Mouse (Mus musculus) bone marrow, adult 2 months (tissue): ENCODE data around the gene C130073F10Rik. TPM values are rescaled to one million over a fixed set of nuclear protein-coding genes. Genes with fewer than 3 reads are reported as not detected.
"Not testable (repeated sequence)": the region's sequence is repeated elsewhere in the genome, so short reads cannot be mapped to it uniquely, and the experiment has no call there.

Source experiments
- H3K27ac ChIP-seq: fragments of 200-500 bp; 2 replicates; pipeline ENCODE4 v1.5.1; 2012; ENCODE audit warnings: low read depth, mild to moderate bottlenecking, control low read depth, inconsistent platforms, low read length; ENCODE audit not compliant: control insufficient read depth, poor library complexity, insufficient read depth
- H3K4me1 ChIP-seq: fragments of 200-500 bp; 2 replicates; pipeline ENCODE4 v1.6.1; 2011; ENCODE audit warnings: low read length; ENCODE audit not compliant: control insufficient read depth, insufficient read depth
- H3K4me3 ChIP-seq: fragments of 200-500 bp; replicated peaks from 2 replicates; pipeline ENCODE3; 2011; ENCODE audit warnings: mild to moderate bottlenecking, low read depth, low read length, control low read depth; ENCODE audit not compliant: control insufficient read depth
- CTCF ChIP-seq: fragments of 200-500 bp; IDR thresholded peaks from 2 replicates; pipeline ENCODE4 v1.5.1; 2011; ENCODE audit warnings: low read length, control low read depth; ENCODE audit not compliant: control insufficient read depth, insufficient read depth
- POLR2A ChIP-seq: fragments of 200-500 bp; IDR thresholded peaks from 2 replicates; pipeline ENCODE4 v1.6.1; 2011; ENCODE audit warnings: low read depth, mild to moderate bottlenecking, control low read depth, low read length, borderline replicate concordance; ENCODE audit not compliant: control insufficient read depth
- WGBS: fragments of 180-500 bp; shearing (Covaris S2); methylation state at CpG from one replicate; pipeline ENCODE4 v1.1.7; 2018; 5-methylcytosine and 5-hydroxymethylcytosine counted together
- polyA plus RNA-seq: library from polyadenylated mRNA; stranded (reverse); fragments of >200 nt; gene quantifications from 2 replicates; pipeline ENCODE4 v1.2.4, GENCODE M21; 2011; ENCODE audit warnings: low replicate concordance; ENCODE audit not compliant: missing spikeins, insufficient read depth, insufficient read length

Gene C130073F10Rik
- polyA plus RNA-seq, 1 experiment, result not detected

GRCm38 (mm10) chr4:101850908-101851307, 42.7 kb downstream of the C130073F10Rik start:
- no peak overlapping the region for H3K27ac ChIP-seq
- TF ChIP-seq CTCF, result no peak
- TF ChIP-seq POLR2A, result no peak
- 65% methylated on average over 2 of the region's 2 CpGs for WGBS
- H3K4me1 ChIP-seq, result no peaks in the 10 kb centered on the region
- H3K4me3 ChIP-seq, result no peak overlapping the region

GRCm38 (mm10) chr4:101843923-101844322, 49.7 kb downstream of the C130073F10Rik start, which contains the start of gene B020004J07Rik:
Gene B020004J07Rik, minus strand, starts transcription at chr4:101844023.
- WGBS, result 81% methylated on average over 4 of the region's 4 CpGs
- not testable (repeated sequence) for H3K4me3 ChIP-seq, H3K27ac ChIP-seq, H3K4me1 ChIP-seq

Other genes with a start within 250 kb of the C130073F10Rik start
- gene Leprot, start 246.1 kb downstream of the C130073F10Rik start, polyA plus RNA-seq, result 18.7 and 30.9 TPM in 2 replicates
- gene Lepr, start 176.4 kb downstream of the C130073F10Rik start, polyA plus RNA-seq, result 5.8 and 8.3 TPM in 2 replicates
- gene B020004J07Rik, start 49.8 kb downstream of the C130073F10Rik start, polyA plus RNA-seq, result not detected in 2 replicates
- gene Gm12800, start 15.3 kb upstream of the C130073F10Rik start, polyA plus RNA-seq, result not detected in 2 replicates
- gene Gm12794, start 46.6 kb upstream of the C130073F10Rik start, polyA plus RNA-seq, result not detected in 2 replicates
- not detected in 2 replicates for gene Gm12790, start 87.3 kb upstream of the C130073F10Rik start, polyA plus RNA-seq
- not detected in 2 replicates for gene Gm12789, start 92.8 kb upstream of the C130073F10Rik start, polyA plus RNA-seq
- 3.2 and 3.9 TPM in 2 replicates for gene Pde4b, start 193.8 kb upstream of the C130073F10Rik start, polyA plus RNA-seq